Mouse (Mus musculus): ENCODE measurements around the gene Cpa4. TPM values are rescaled to one million over a fixed set of nuclear protein-coding genes. Genes with fewer than 3 reads are reported as not detected.
A peak's percentile ranks its signal among the peaks of the same experiment; 100 is the strongest.

Cpa4 gene
- polyA plus RNA-seq, 1 experiment from 2014 or later, result 0.07 TPM

DNA sequence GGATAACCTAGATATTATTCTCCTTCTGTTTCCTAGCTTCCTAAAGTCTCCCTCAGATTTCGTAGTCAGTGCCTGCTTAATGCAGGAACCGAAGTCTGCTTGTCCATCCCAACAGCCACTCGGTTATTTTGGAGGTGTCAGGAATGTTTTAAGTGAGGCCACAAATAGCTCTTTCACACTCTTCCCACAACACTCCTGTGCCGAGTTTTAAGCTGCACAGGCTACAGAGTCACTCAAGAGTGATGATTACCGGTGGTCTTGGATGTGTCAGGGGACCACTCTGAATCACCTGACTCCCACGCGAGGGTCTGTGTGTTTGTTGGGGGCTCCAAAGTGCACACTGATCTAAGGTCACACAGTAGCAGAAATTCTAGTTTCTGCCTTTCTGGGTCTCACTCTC lies 22.5 kb upstream of the Cpa4 start:
- no peak overlapping the region for H3K9ac ChIP-seq (replicated peaks; ENCODE audit: low read depth)
- no peak overlapping the region for H3K27ac ChIP-seq (ENCODE audit: low read length)
- no peaks in the 10 kb centered on the region for H3K9me3 ChIP-seq (ENCODE audit: low read length)
- H3K36me3 ChIP-seq (ENCODE audit: insufficient read depth, low read length), result no peaks in the 10 kb centered on the region
- DNase-seq (ENCODE audit: low spot score) (no peak), ATAC-seq (no peak)
- no peak overlapping the region for H3K4me2 ChIP-seq (replicated peaks; ENCODE audit: low read depth, low read length)
- no peaks in the 10 kb centered on the region for H3K27me3 ChIP-seq (replicated peaks; ENCODE audit: insufficient read depth, low read length)
- H3K4me3 ChIP-seq (ENCODE audit: low read depth, low read length), result no peak overlapping the region
- no peaks in the 10 kb centered on the region for H3K4me1 ChIP-seq (ENCODE audit: insufficient read depth, low read depth, low read length)
- WGBS, result 74% methylated on average over 7 of the region's 7 CpGs
- TF ChIP-seq CTCF (IDR thresholded peaks at IDR 0.05) (no peak), EP300 (IDR thresholded peaks at IDR 0.05) (no peak)

DNA sequence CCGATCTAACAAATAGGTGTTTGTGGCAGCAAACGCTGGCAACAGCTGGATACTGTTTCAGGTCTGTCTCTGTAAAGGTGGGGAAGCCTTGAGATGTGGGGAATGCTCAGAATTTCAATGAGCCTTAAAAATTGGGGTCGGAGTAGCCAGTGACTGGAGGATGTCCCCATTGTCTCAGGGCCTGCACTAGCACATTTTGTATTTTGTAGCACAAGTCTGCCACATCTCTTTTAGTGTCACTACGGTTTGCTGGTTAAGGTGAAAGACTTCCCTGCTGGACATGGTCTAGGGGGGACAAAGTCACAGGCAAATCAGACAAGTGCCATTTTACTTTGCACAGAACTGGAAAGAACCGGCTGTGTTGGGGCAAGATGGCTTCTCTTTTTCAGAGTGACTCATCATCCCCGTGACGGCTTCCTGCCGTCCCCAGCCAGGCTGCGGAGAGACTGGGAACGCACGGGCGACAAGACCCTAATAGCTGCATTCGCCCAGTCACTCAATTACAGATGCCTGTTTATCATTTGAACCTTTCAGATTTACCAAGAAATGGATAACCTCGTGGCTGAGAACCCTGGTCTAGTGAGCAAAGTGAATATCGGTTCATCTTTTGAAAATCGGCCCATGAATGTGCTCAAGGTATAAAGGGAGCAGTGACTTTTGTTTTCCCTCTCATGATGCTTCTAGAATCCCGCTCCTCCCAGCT lies 21.4 kb upstream of the Cpa4 start:
- 15% methylated on average over 17 of the region's 17 CpGs for WGBS
- no peaks in the 10 kb centered on the region for H3K27me3 ChIP-seq (replicated peaks; ENCODE audit: insufficient read depth, low read length)
- H3K4me2 ChIP-seq (replicated peaks; ENCODE audit: low read depth, low read length), result peak overlapping the region; percentile 59
- H3K36me3 ChIP-seq (ENCODE audit: insufficient read depth, low read length), result no peaks in the 10 kb centered on the region
- TF ChIP-seq CTCF (IDR thresholded peaks at IDR 0.05) (no peak), EP300 (IDR thresholded peaks at IDR 0.05) (no peak)
- H3K4me1 ChIP-seq (ENCODE audit: insufficient read depth, low read depth, low read length), result no peaks in the 10 kb centered on the region
- no peak overlapping the region for H3K9ac ChIP-seq (replicated peaks; ENCODE audit: low read depth)
- peak overlapping the region; percentile 31 for H3K4me3 ChIP-seq (ENCODE audit: low read depth, low read length)
- H3K9me3 ChIP-seq (ENCODE audit: low read length), result no peaks in the 10 kb centered on the region
- peak overlapping the region; percentile 11; the same call in 1 of the 2 replicates for H3K27ac ChIP-seq (ENCODE audit: low read length)
- peak; percentile 65 for ATAC-seq
- DNase-seq (ENCODE audit: low spot score), result peak; percentile 71

DNA sequence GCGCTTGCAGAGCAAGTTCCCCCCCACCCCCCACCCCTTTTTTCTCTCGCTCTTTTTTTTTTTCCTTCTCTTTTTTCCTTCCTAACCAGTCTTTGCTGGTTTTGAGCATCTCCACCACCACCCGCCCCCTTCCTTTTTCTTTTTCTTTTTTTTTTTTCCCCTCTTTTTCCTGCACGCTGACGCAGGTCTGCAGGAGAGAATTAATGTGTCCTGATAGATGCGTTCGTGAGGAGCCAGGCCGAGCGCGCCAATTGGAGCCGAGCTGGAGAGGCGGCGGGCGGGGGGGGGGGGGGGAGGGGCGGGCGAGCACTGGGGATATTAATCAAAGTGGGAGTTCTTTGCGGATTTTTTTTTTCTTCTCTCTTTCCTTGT lies 20.9 kb upstream of the Cpa4 start:
- peak overlapping the region; percentile 31 for H3K4me3 ChIP-seq (ENCODE audit: low read depth, low read length)
- peak; percentile 65 for DNase-seq (ENCODE audit: low spot score)
- no peaks in the 10 kb centered on the region for H3K9me3 ChIP-seq (ENCODE audit: low read length)

DNA sequence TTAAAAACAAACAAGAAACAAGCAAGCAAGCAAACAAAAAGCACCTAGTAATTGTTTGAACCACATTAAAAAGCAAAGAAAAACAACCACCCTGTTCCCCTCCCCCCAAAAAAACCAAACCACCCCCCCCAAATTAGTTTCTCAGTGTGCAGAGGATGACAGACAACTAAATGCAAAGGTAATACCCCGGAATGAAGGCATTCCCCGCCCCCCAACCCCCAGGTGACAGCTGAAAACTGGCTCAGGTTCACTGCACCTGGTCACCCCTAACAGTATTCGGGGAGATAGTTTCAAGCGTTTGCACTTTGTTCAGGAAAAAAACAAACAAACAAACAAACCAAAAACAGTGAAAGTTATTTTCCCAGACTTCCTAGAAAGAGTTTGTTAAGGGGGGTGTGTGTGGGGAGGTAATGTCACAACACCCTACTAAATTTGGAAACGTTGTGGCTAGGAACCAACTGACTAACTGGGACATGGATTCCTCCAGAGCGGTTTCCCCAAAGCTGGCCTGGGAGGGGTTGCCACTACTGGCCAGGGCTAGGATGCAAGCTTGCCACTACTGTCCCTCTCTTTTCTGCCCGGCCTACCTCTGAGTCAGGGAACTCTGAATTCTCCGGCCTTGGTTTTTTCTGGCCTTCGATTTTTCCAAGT lies 20.4 kb upstream of the Cpa4 start:
- Histone ChIP-seq H3K27me3 (replicated peaks; ENCODE audit: insufficient read depth, low read length) (no peaks in the 10 kb centered on the region), H3K9ac (replicated peaks; ENCODE audit: low read depth) (no peak overlapping the region), H3K27ac (ENCODE audit: low read length) (0 out of 2 replicates have a peak overlapping the region, but pooled peaks have one; percentile 9), H3K4me1 (ENCODE audit: insufficient read depth, low read depth, low read length) (no peaks in the 10 kb centered on the region), H3K9me3 (ENCODE audit: low read length) (no peaks in the 10 kb centered on the region), H3K4me3 (ENCODE audit: low read depth, low read length) (peak overlapping the region; percentile 31), H3K36me3 (ENCODE audit: insufficient read depth, low read length) (no peaks in the 10 kb centered on the region), H3K4me2 (replicated peaks; ENCODE audit: low read depth, low read length) (peak overlapping the region; percentile 59)
- DNase-seq (ENCODE audit: low spot score) (peak; percentile 77), ATAC-seq (peak; percentile 48)
- TF ChIP-seq CTCF (IDR thresholded peaks at IDR 0.05) (no peak), EP300 (IDR thresholded peaks at IDR 0.05) (no peak)
- WGBS, result 36% methylated on average over 9 of the region's 9 CpGs

More for the DNA sequence above, 20.9 kb upstream of the Cpa4 start:
- no peaks in the 10 kb centered on the region for H3K4me1 ChIP-seq (ENCODE audit: insufficient read depth, low read depth, low read length)
- no peaks in the 10 kb centered on the region for H3K36me3 ChIP-seq (ENCODE audit: insufficient read depth, low read length)
- 0% methylated on average over 14 of the region's 17 CpGs for WGBS
- TF ChIP-seq CTCF (IDR thresholded peaks at IDR 0.05) (no peak), EP300 (IDR thresholded peaks at IDR 0.05) (no peak)
- no peak overlapping the region for H3K9ac ChIP-seq (replicated peaks; ENCODE audit: low read depth)
- ATAC-seq, result peak; percentile 31; the same call in 1 of the 2 replicates
- no peaks in the 10 kb centered on the region for H3K27me3 ChIP-seq (replicated peaks; ENCODE audit: insufficient read depth, low read length)
- H3K4me2 ChIP-seq (replicated peaks; ENCODE audit: low read depth, low read length), result peak overlapping the region; percentile 59
- H3K27ac ChIP-seq (ENCODE audit: low read length), result 0 out of 2 replicates have a peak overlapping the region, but pooled peaks have one; percentile 11

DNA sequence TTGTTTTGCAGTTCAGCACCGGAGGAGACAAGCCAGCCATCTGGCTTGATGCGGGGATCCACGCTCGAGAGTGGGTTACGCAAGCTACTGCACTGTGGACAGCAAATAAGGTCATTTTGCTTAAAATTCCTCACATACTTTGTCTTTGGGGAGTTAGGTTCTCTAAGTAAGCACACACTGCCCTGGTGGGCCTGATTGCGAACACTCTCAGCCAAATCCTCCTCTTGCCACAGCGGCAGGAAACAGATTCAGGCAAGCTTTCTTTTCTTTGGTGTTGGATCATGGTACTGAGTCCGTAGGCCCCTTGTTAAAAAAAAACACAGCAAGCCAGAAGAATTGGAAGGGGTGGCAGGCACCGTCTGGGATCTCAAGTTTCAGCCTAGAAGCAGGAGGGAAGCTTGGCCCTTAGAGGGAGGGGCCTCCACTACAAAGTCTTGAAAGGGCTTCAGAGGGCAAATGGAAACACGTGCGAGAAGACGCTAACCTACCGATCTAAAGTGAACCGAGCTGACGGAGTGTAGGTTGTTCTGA lies 18.9 kb upstream of the Cpa4 start:
- Histone ChIP-seq H3K4me1 (ENCODE audit: insufficient read depth, low read depth, low read length) (no peaks in the 10 kb centered on the region), H3K4me2 (replicated peaks; ENCODE audit: low read depth, low read length) (0 out of 2 replicates have a peak overlapping the region, but pooled peaks have one; percentile 4), H3K27me3 (replicated peaks; ENCODE audit: insufficient read depth, low read length) (no peaks in the 10 kb centered on the region), H3K9me3 (ENCODE audit: low read length) (no peaks in the 10 kb centered on the region), H3K9ac (replicated peaks; ENCODE audit: low read depth) (no peak overlapping the region), H3K4me3 (ENCODE audit: low read depth, low read length) (no peak overlapping the region; the same call in 1 of the 2 replicates), H3K36me3 (ENCODE audit: insufficient read depth, low read length) (no peaks in the 10 kb centered on the region), H3K27ac (ENCODE audit: low read length) (peak overlapping the region; percentile 58; the same call in 1 of the 2 replicates)
- DNase-seq (ENCODE audit: low spot score), result peak; percentile 74
- ATAC-seq, result no peak
- 15% methylated on average over 15 of the region's 15 CpGs for WGBS
- TF ChIP-seq EP300 (IDR thresholded peaks at IDR 0.05) (no peak), CTCF (IDR thresholded peaks at IDR 0.05) (no peak)

DNA sequence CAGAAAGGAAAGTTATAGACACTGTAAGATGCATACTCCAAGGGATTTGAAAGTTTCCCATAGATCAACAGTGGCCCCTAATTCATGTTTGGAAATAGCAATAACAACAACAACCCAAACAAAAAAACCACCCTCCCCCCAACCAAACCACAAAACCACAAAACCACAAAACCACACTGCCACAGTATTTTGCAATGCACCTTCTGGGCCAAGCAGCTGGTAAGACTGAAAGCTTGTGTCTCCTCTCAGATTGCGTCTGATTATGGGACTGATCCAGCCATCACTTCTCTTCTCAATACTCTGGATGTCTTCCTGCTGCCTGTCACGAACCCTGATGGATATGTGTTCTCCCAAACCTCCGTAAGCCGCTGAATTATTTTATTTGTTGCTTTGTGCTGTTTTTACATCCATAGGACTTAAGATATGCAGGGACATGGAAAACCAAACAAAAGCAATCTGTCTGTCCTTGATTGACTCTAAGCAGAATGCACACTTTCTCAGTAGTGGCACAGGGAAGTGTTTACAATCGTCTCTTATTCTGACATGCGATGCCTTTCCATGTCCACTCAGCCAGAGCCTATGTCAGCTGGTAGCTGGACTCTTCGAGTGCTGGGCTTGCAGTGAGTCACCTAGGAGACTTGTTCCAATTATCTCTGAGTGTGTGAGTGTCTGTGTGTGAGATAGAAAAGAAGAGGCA lies 17.5 kb upstream of the Cpa4 start:
- no peak overlapping the region for H3K27ac ChIP-seq (ENCODE audit: low read length)
- H3K36me3 ChIP-seq (ENCODE audit: insufficient read depth, low read length), result no peaks in the 10 kb centered on the region
- TF ChIP-seq CTCF (IDR thresholded peaks at IDR 0.05), result no peak
- H3K4me1 ChIP-seq (ENCODE audit: insufficient read depth, low read depth, low read length), result no peaks in the 10 kb centered on the region
- ATAC-seq, result no peak
- H3K4me3 ChIP-seq (ENCODE audit: low read depth, low read length), result no peak overlapping the region
- no peaks in the 10 kb centered on the region for H3K27me3 ChIP-seq (replicated peaks; ENCODE audit: insufficient read depth, low read length)
- no peak overlapping the region for H3K9ac ChIP-seq (replicated peaks; ENCODE audit: low read depth)
- no peaks in the 10 kb centered on the region for H3K9me3 ChIP-seq (ENCODE audit: low read length)
- H3K4me2 ChIP-seq (replicated peaks; ENCODE audit: low read depth, low read length), result no peak overlapping the region
- 78% methylated on average over 7 of the region's 7 CpGs for WGBS
- no peak for DNase-seq (ENCODE audit: low spot score)
